Mouse (Mus musculus): Measurements from ENCODE around the gene H13. TPM values are rescaled to one million over a fixed set of nuclear protein-coding genes. Genes with fewer than 3 reads are reported as not detected.
A peak's percentile ranks its signal among the peaks of the same experiment; 100 is the strongest.

Gene H13
- polyA plus RNA-seq, 1 experiment from 2014 or later = 74.6 TPM

GRCm38 (mm10) chr2:152628066-152628465 is 41.2 kb upstream of the H13 start:
- Histone ChIP-seq H3K4me2 (ENCODE audit: low read length) (peak overlapping the region; percentile 79), H3K9ac (ENCODE audit: low read length) (peak overlapping the region; percentile 77), H3K27me3 (ENCODE audit: control insufficient read depth, insufficient read depth, low read length) (peaks cover 30% of the 10 kb centered on the region), H3K27ac (replicated peaks in 1 of 2; ENCODE audit: control insufficient read depth in 1 of 2, insufficient read depth in 1 of 2, low read depth in 2 of 2, low read length in 2 of 2) (peak overlapping the region in 1 of 2 experiments; percentile 34; a peak in 1 of 4 replicates), H3K9me3 (ENCODE audit: control insufficient read depth, low read length) (no peaks in the 10 kb centered on the region), H3K4me3 (ENCODE audit: control insufficient read depth in 1 of 2, insufficient read depth in 1 of 2, low read depth in 1 of 2, low read length in 2 of 2) (peak overlapping the region; percentile 48 to 53), H3K4me1 (ENCODE audit: control insufficient read depth in 2 of 2, insufficient read depth in 2 of 2, low read length in 2 of 2) (peaks cover 3 to 14% of the 10 kb centered on the region in 2 experiments; a peak in 3 of 4 replicates), H3K36me3 (ENCODE audit: control insufficient read depth, insufficient read depth, low read length) (0 out of 2 replicates have a peak, but pooled peaks cover 4% of the 10 kb centered on the region)
- ATAC-seq (ENCODE audit: insufficient number of reproducible peaks, insufficient read depth, low FRiP score, low read depth) = no peak
- WGBS = 41% methylated on average over 17 of the region's 17 CpGs

- peaks cover 30% of the 10 kb centered on the region for H3K27me3 ChIP-seq (ENCODE audit: control insufficient read depth, insufficient read depth, low read length)
- no peak overlapping the region for H3K27ac ChIP-seq (replicated peaks in 1 of 2; ENCODE audit: control insufficient read depth in 1 of 2, insufficient read depth in 1 of 2, low read depth in 2 of 2, low read length in 2 of 2)
- peak overlapping the region; percentile 79 for H3K4me2 ChIP-seq (ENCODE audit: low read length)
- no peaks in the 10 kb centered on the region for H3K9me3 ChIP-seq (ENCODE audit: control insufficient read depth, low read length)
- 64% methylated on average over 3 of the region's 3 CpGs for WGBS
- H3K4me1 ChIP-seq (ENCODE audit: control insufficient read depth in 2 of 2, insufficient read depth in 2 of 2, low read length in 2 of 2) = peaks cover 9 to 23% of the 10 kb centered on the region in 2 experiments
- H3K9ac ChIP-seq (ENCODE audit: low read length) = peak overlapping the region; percentile 44; the same call in 1 of the 2 replicates
- 0 out of 2 replicates have a peak, but pooled peaks cover 4% of the 10 kb centered on the region for H3K36me3 ChIP-seq (ENCODE audit: control insufficient read depth, insufficient read depth, low read length)
- H3K4me3 ChIP-seq (ENCODE audit: control insufficient read depth in 1 of 2, insufficient read depth in 1 of 2, low read depth in 1 of 2, low read length in 2 of 2) = peak overlapping the region in 1 of 2 experiments; percentile 11; a peak in 1 of 4 replicates
- no peak for ATAC-seq (ENCODE audit: insufficient number of reproducible peaks, insufficient read depth, low FRiP score, low read depth)
Observed at GRCm38 (mm10) chr2:152629239-152629638, 40.0 kb upstream of the H13 start.

DNA sequence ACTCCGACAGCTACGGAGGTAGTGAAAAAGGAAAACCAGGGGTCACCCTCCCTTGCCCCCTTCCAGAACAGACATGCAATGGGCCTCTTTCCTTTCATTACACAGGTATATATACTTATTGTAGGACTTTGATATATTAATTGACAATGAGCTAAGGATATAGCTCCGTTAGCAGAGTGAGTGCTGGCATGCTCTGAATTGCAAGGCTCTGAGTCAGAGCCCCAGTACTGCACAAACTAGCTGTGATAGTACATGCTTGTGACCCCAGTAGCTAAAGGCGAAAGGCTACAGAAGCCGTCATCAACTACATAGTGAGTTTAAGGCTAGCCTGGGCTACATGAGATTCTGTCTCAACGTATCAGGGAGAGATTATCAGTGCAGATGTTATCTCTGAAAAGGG is 39.4 kb upstream of the H13 start:
- Histone ChIP-seq H3K9ac (ENCODE audit: low read length) (no peak overlapping the region), H3K27ac (replicated peaks in 1 of 2; ENCODE audit: control insufficient read depth in 1 of 2, insufficient read depth in 1 of 2, low read depth in 2 of 2, low read length in 2 of 2) (no peak overlapping the region), H3K4me1 (ENCODE audit: control insufficient read depth in 2 of 2, insufficient read depth in 2 of 2, low read length in 2 of 2) (peaks cover 14 to 23% of the 10 kb centered on the region in 2 experiments), H3K27me3 (ENCODE audit: control insufficient read depth, insufficient read depth, low read length) (peaks cover 30% of the 10 kb centered on the region), H3K4me2 (ENCODE audit: low read length) (peak overlapping the region; percentile 79; the same call in 1 of the 2 replicates), H3K36me3 (ENCODE audit: control insufficient read depth, insufficient read depth, low read length) (0 out of 2 replicates have a peak, but pooled peaks cover 4% of the 10 kb centered on the region), H3K4me3 (ENCODE audit: control insufficient read depth in 1 of 2, insufficient read depth in 1 of 2, low read depth in 1 of 2, low read length in 2 of 2) (no peak overlapping the region), H3K9me3 (ENCODE audit: control insufficient read depth, low read length) (no peaks in the 10 kb centered on the region)
- ATAC-seq (ENCODE audit: insufficient number of reproducible peaks, insufficient read depth, low FRiP score, low read depth) = no peak
- WGBS = 63% methylated on average over 6 of the region's 6 CpGs

GRCm38 (mm10) chr2:152633334-152633733 is 35.9 kb upstream of the H13 start:
- peak; percentile 2; the same call in 1 of the 2 replicates for ATAC-seq (ENCODE audit: insufficient number of reproducible peaks, insufficient read depth, low FRiP score, low read depth)
- peaks cover 25 to 31% of the 10 kb centered on the region in 2 experiments for H3K4me1 ChIP-seq (ENCODE audit: control insufficient read depth in 2 of 2, insufficient read depth in 2 of 2, low read length in 2 of 2)
- H3K27me3 ChIP-seq (ENCODE audit: control insufficient read depth, insufficient read depth, low read length) = peaks cover under 1% of the 10 kb centered on the region
- H3K9me3 ChIP-seq (ENCODE audit: control insufficient read depth, low read length) = no peaks in the 10 kb centered on the region
- peak overlapping the region; percentile 61 for H3K4me2 ChIP-seq (ENCODE audit: low read length)
- 19% methylated on average over 17 of the region's 17 CpGs for WGBS
- H3K36me3 ChIP-seq (ENCODE audit: control insufficient read depth, insufficient read depth, low read length) = 0 out of 2 replicates have a peak, but pooled peaks cover 4% of the 10 kb centered on the region
- peak overlapping the region; percentile 8 to 21; a peak in 2 of 4 replicates for H3K4me3 ChIP-seq (ENCODE audit: control insufficient read depth in 1 of 2, insufficient read depth in 1 of 2, low read depth in 1 of 2, low read length in 2 of 2)
- peak overlapping the region; percentile 58 for H3K9ac ChIP-seq (ENCODE audit: low read length)
- peak overlapping the region; percentile 48 to 50 for H3K27ac ChIP-seq (replicated peaks in 1 of 2; ENCODE audit: control insufficient read depth in 1 of 2, insufficient read depth in 1 of 2, low read depth in 2 of 2, low read length in 2 of 2)

DNA sequence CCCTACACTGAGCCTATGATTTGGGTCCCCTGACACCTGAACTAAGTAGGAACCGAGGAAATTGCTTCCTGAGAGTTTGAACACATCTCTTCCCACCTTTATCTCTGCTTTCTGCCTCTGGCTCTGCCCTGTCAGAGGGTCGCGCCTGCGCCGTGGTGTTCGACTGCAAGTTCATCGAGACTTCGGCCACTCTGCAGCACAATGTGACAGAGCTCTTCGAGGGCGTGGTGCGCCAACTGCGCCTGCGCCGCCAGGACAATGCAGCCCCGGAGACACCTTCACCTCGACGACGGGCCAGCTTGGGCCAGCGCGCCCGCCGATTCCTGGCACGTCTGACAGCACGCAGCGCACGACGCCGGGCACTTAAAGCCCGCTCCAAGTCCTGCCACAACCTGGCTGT is 35.0 kb upstream of the H13 start:
- ATAC-seq (ENCODE audit: insufficient number of reproducible peaks, insufficient read depth, low FRiP score, low read depth) = no peak
- peaks cover 28 to 37% of the 10 kb centered on the region in 2 experiments for H3K4me1 ChIP-seq (ENCODE audit: control insufficient read depth in 2 of 2, insufficient read depth in 2 of 2, low read length in 2 of 2)
- H3K4me3 ChIP-seq (ENCODE audit: control insufficient read depth in 1 of 2, insufficient read depth in 1 of 2, low read depth in 1 of 2, low read length in 2 of 2) = no peak overlapping the region
- H3K36me3 ChIP-seq (ENCODE audit: control insufficient read depth, insufficient read depth, low read length) = 0 out of 2 replicates have a peak, but pooled peaks cover 4% of the 10 kb centered on the region
- H3K9me3 ChIP-seq (ENCODE audit: control insufficient read depth, low read length) = no peaks in the 10 kb centered on the region
- peak overlapping the region in 1 of 2 experiments; percentile 87; a peak in 1 of 4 replicates for H3K27ac ChIP-seq (replicated peaks in 1 of 2; ENCODE audit: control insufficient read depth in 1 of 2, insufficient read depth in 1 of 2, low read depth in 2 of 2, low read length in 2 of 2)
- H3K27me3 ChIP-seq (ENCODE audit: control insufficient read depth, insufficient read depth, low read length) = no peaks in the 10 kb centered on the region
- WGBS = 55% methylated on average over 29 of the region's 29 CpGs
- no peak overlapping the region for H3K4me2 ChIP-seq (ENCODE audit: low read length)
- no peak overlapping the region for H3K9ac ChIP-seq (ENCODE audit: low read length)

GRCm38 (mm10) chr2:152636246-152637005 is 32.8 kb upstream of the H13 start:
- Histone ChIP-seq H3K36me3 (ENCODE audit: control insufficient read depth, insufficient read depth, low read length) (0 out of 2 replicates have a peak, but pooled peaks cover under 1% of the 10 kb centered on the region), H3K4me1 (ENCODE audit: control insufficient read depth in 2 of 2, insufficient read depth in 2 of 2, low read length in 2 of 2) (peaks cover 35 to 37% of the 10 kb centered on the region in 2 experiments), H3K9ac (ENCODE audit: low read length) (no peak overlapping the region), H3K27ac (replicated peaks in 1 of 2; ENCODE audit: control insufficient read depth in 1 of 2, insufficient read depth in 1 of 2, low read depth in 2 of 2, low read length in 2 of 2) (peak overlapping the region; percentile 87 to 93), H3K27me3 (ENCODE audit: control insufficient read depth, insufficient read depth, low read length) (no peaks in the 10 kb centered on the region), H3K4me3 (ENCODE audit: control insufficient read depth in 1 of 2, insufficient read depth in 1 of 2, low read depth in 1 of 2, low read length in 2 of 2) (no peak overlapping the region), H3K4me2 (ENCODE audit: low read length) (peak overlapping the region; percentile 19; the same call in 1 of the 2 replicates), H3K9me3 (ENCODE audit: control insufficient read depth, low read length) (no peaks in the 10 kb centered on the region)
- ATAC-seq (ENCODE audit: insufficient number of reproducible peaks, insufficient read depth, low FRiP score, low read depth) = peak; percentile 62
- WGBS = 49% methylated on average over 23 of the region's 23 CpGs

- ATAC-seq (ENCODE audit: insufficient number of reproducible peaks, insufficient read depth, low FRiP score, low read depth) = no peak
- no peaks in the 10 kb centered on the region for H3K36me3 ChIP-seq (ENCODE audit: control insufficient read depth, insufficient read depth, low read length)
- H3K27me3 ChIP-seq (ENCODE audit: control insufficient read depth, insufficient read depth, low read length) = no peaks in the 10 kb centered on the region
- no peak overlapping the region for H3K4me2 ChIP-seq (ENCODE audit: low read length)
- H3K9me3 ChIP-seq (ENCODE audit: control insufficient read depth, low read length) = no peaks in the 10 kb centered on the region
- peaks cover 35 to 37% of the 10 kb centered on the region in 2 experiments for H3K4me1 ChIP-seq (ENCODE audit: control insufficient read depth in 2 of 2, insufficient read depth in 2 of 2, low read length in 2 of 2)
- 68% methylated on average over 6 of the region's 6 CpGs for WGBS
- no peak overlapping the region for H3K4me3 ChIP-seq (ENCODE audit: control insufficient read depth in 1 of 2, insufficient read depth in 1 of 2, low read depth in 1 of 2, low read length in 2 of 2)
- H3K27ac ChIP-seq (replicated peaks in 1 of 2; ENCODE audit: control insufficient read depth in 1 of 2, insufficient read depth in 1 of 2, low read depth in 2 of 2, low read length in 2 of 2) = peak overlapping the region; percentile 87 to 91
- no peak overlapping the region for H3K9ac ChIP-seq (ENCODE audit: low read length)
Observed at GRCm38 (mm10) chr2:152637006-152637322, 32.3 kb upstream of the H13 start.

All from heart, embryonic 14.5 days (tissue).